Mouse (Mus musculus): ENCODE results near the gene Sh3bp1.

DNA sequence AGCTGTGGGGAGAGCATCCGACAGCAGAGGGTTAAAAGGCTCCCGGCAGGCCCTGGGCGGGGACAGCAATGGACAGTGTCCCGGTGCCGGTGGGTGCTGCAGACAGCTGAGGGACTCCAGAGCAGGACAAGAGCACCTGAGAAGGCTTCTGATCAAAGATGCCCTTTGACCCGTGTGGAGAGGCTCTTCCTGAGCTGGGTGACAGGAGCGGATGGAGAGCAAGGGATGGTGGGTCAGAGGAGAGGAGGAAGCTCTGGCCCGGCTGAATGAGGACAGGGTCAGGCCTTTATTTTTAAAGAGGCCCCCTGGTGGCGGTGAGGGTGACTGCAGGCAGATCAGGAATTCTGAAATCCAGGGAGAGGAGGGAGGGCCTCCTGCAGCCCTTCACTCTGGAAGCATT is 43.1 kb downstream of the Sh3bp1 start:
- no peak for TF ChIP-seq GATA1 (IDR thresholded peaks at IDR 0.05; ENCODE audit: borderline replicate concordance, low read length)
- no peak for TF ChIP-seq FLI1 (IDR thresholded peaks at IDR 0.05; ENCODE audit: low read length)
